Mouse (Mus musculus): ENCODE results near the gene Vwa8. TPM values are rescaled to one million over a fixed set of nuclear protein-coding genes. Genes with fewer than 3 reads are reported as not detected.
"Not testable (repeated sequence)": the region's sequence is repeated elsewhere in the genome, so short reads cannot be mapped to it uniquely, and the experiment has no call there.

The Vwa8 gene
- polyA plus RNA-seq, 1 experiment from 2014 or later: 13.5 TPM

- Histone ChIP-seq H3K4me2 (ENCODE audit: low read depth, low read length) (no peak overlapping the region), H3K27ac (ENCODE audit: low read length) (no peak overlapping the region), H3K9me3 (replicated peaks; ENCODE audit: control insufficient read depth, low read length) (no peaks in the 10 kb centered on the region), H3K27me3 (ENCODE audit: control insufficient read depth, insufficient read depth, low read length) (no peaks in the 10 kb centered on the region), H3K36me3 (ENCODE audit: control insufficient read depth, insufficient read depth, low read length) (no peaks in the 10 kb centered on the region), H3K4me1 (ENCODE audit: control insufficient read depth, insufficient read depth, low read length) (peaks cover 8% of the 10 kb centered on the region), H3K9ac (ENCODE audit: low read length) (no peak overlapping the region), H3K4me3 (replicated peaks; ENCODE audit: low read length) (no peak overlapping the region)
- ATAC-seq (ENCODE audit: insufficient read depth, low FRiP score): no peak
- WGBS: 78% methylated on average over 8 of the region's 8 CpGs
Measured at GRCm38 (mm10) chr14:78987543-78987942, 138.7 kb downstream of the Vwa8 start.

GRCm38 (mm10) chr14:78992456-78992855 is 143.6 kb downstream of the Vwa8 start:
- H3K27ac ChIP-seq (ENCODE audit: low read length): no peak overlapping the region
- no peak overlapping the region for H3K4me3 ChIP-seq (replicated peaks; ENCODE audit: low read length)
- no peak overlapping the region for H3K4me2 ChIP-seq (ENCODE audit: low read depth, low read length)
- 81% methylated on average over 4 of the region's 4 CpGs for WGBS
- no peaks in the 10 kb centered on the region for H3K9me3 ChIP-seq (replicated peaks; ENCODE audit: control insufficient read depth, low read length)
- H3K36me3 ChIP-seq (ENCODE audit: control insufficient read depth, insufficient read depth, low read length): no peaks in the 10 kb centered on the region
- no peak for ATAC-seq (ENCODE audit: insufficient read depth, low FRiP score)
- no peaks in the 10 kb centered on the region for H3K27me3 ChIP-seq (ENCODE audit: control insufficient read depth, insufficient read depth, low read length)
- peaks cover 3% of the 10 kb centered on the region for H3K4me1 ChIP-seq (ENCODE audit: control insufficient read depth, insufficient read depth, low read length)
- H3K9ac ChIP-seq (ENCODE audit: low read length): no peak overlapping the region

GRCm38 (mm10) chr14:78993515-78993914 is 144.7 kb downstream of the Vwa8 start:
- no peaks in the 10 kb centered on the region for H3K4me1 ChIP-seq (ENCODE audit: control insufficient read depth, insufficient read depth, low read length)
- H3K36me3 ChIP-seq (ENCODE audit: control insufficient read depth, insufficient read depth, low read length): no peaks in the 10 kb centered on the region
- H3K27ac ChIP-seq (ENCODE audit: low read length): no peak overlapping the region
- no peak overlapping the region for H3K4me3 ChIP-seq (replicated peaks; ENCODE audit: low read length)
- no peaks in the 10 kb centered on the region for H3K27me3 ChIP-seq (ENCODE audit: control insufficient read depth, insufficient read depth, low read length)
- H3K9me3 ChIP-seq (replicated peaks; ENCODE audit: control insufficient read depth, low read length): no peaks in the 10 kb centered on the region
- no peak overlapping the region for H3K4me2 ChIP-seq (ENCODE audit: low read depth, low read length)
- no peak overlapping the region; the same call in 1 of the 2 replicates for H3K9ac ChIP-seq (ENCODE audit: low read length)
- no peak for ATAC-seq (ENCODE audit: insufficient read depth, low FRiP score)
- 42% methylated on average over 4 of the region's 4 CpGs for WGBS

- no peak overlapping the region for H3K4me3 ChIP-seq (replicated peaks; ENCODE audit: low read length)
Measured at GRCm38 (mm10) chr14:78996359-78996758, 147.5 kb downstream of the Vwa8 start.

GRCm38 (mm10) chr14:79003576-79003975 is 154.7 kb downstream of the Vwa8 start:
- Histone ChIP-seq H3K9me3 (replicated peaks; ENCODE audit: control insufficient read depth, low read length) (no peaks in the 10 kb centered on the region), H3K4me2 (ENCODE audit: low read depth, low read length) (no peak overlapping the region), H3K27me3 (ENCODE audit: control insufficient read depth, insufficient read depth, low read length) (no peaks in the 10 kb centered on the region), H3K36me3 (ENCODE audit: control insufficient read depth, insufficient read depth, low read length) (no peaks in the 10 kb centered on the region), H3K4me3 (replicated peaks; ENCODE audit: low read length) (no peak overlapping the region), H3K27ac (ENCODE audit: low read length) (no peak overlapping the region), H3K9ac (ENCODE audit: low read length) (no peak overlapping the region), H3K4me1 (ENCODE audit: control insufficient read depth, insufficient read depth, low read length) (no peaks in the 10 kb centered on the region)
- no peak for ATAC-seq (ENCODE audit: insufficient read depth, low FRiP score)
- 79% methylated on average over 1 of the region's 1 CpGs for WGBS

More at GRCm38 (mm10) chr14:78996359-78996758, 147.5 kb downstream of the Vwa8 start:
- Histone ChIP-seq H3K9ac (ENCODE audit: low read length) (no peak overlapping the region), H3K27ac (ENCODE audit: low read length) (no peak overlapping the region), H3K36me3 (ENCODE audit: control insufficient read depth, insufficient read depth, low read length) (no peaks in the 10 kb centered on the region), H3K4me2 (ENCODE audit: low read depth, low read length) (no peak overlapping the region), H3K4me1 (ENCODE audit: control insufficient read depth, insufficient read depth, low read length) (no peaks in the 10 kb centered on the region), H3K27me3 (ENCODE audit: control insufficient read depth, insufficient read depth, low read length) (no peaks in the 10 kb centered on the region), H3K9me3 (replicated peaks; ENCODE audit: control insufficient read depth, low read length) (no peaks in the 10 kb centered on the region)
- no peak for ATAC-seq (ENCODE audit: insufficient read depth, low FRiP score)
- WGBS: 80% methylated on average over 2 of the region's 2 CpGs

- not testable (repeated sequence) for H3K4me2 ChIP-seq (ENCODE audit: low read depth, low read length)
Measured at GRCm38 (mm10) chr14:79017710-79018109, 168.9 kb downstream of the Vwa8 start.

GRCm38 (mm10) chr14:79018564-79018963 is 169.7 kb downstream of the Vwa8 start:
- Histone ChIP-seq H3K4me2 (ENCODE audit: low read depth, low read length) (no peak overlapping the region), H3K27me3 (ENCODE audit: control insufficient read depth, insufficient read depth, low read length) (no peaks in the 10 kb centered on the region), H3K4me3 (replicated peaks; ENCODE audit: low read length) (no peak overlapping the region), H3K9ac (ENCODE audit: low read length) (no peak overlapping the region), H3K4me1 (ENCODE audit: control insufficient read depth, insufficient read depth, low read length) (no peaks in the 10 kb centered on the region), H3K27ac (ENCODE audit: low read length) (no peak overlapping the region), H3K36me3 (ENCODE audit: control insufficient read depth, insufficient read depth, low read length) (no peaks in the 10 kb centered on the region), H3K9me3 (replicated peaks; ENCODE audit: control insufficient read depth, low read length) (no peaks in the 10 kb centered on the region)
- no peak for ATAC-seq (ENCODE audit: insufficient read depth, low FRiP score)
- 76% methylated on average over 4 of the region's 4 CpGs for WGBS

More at GRCm38 (mm10) chr14:79017710-79018109, 168.9 kb downstream of the Vwa8 start:
- WGBS: 82% methylated on average over 5 of the region's 5 CpGs
- H3K36me3 ChIP-seq (ENCODE audit: control insufficient read depth, insufficient read depth, low read length); ATAC-seq (ENCODE audit: insufficient read depth, low FRiP score); H3K4me3 ChIP-seq (replicated peaks; ENCODE audit: low read length); H3K27me3 ChIP-seq (ENCODE audit: control insufficient read depth, insufficient read depth, low read length); H3K4me1 ChIP-seq (ENCODE audit: control insufficient read depth, insufficient read depth, low read length); H3K9ac ChIP-seq (ENCODE audit: low read length); H3K9me3 ChIP-seq (replicated peaks; ENCODE audit: control insufficient read depth, low read length); H3K27ac ChIP-seq (ENCODE audit: low read length): not testable (repeated sequence)

GRCm38 (mm10) chr14:79021725-79022124 is 172.9 kb downstream of the Vwa8 start:
- Histone ChIP-seq H3K36me3 (ENCODE audit: control insufficient read depth, insufficient read depth, low read length) (no peaks in the 10 kb centered on the region), H3K27ac (ENCODE audit: low read length) (no peak overlapping the region), H3K4me2 (ENCODE audit: low read depth, low read length) (no peak overlapping the region), H3K4me3 (replicated peaks; ENCODE audit: low read length) (no peak overlapping the region), H3K27me3 (ENCODE audit: control insufficient read depth, insufficient read depth, low read length) (no peaks in the 10 kb centered on the region), H3K9ac (ENCODE audit: low read length) (no peak overlapping the region), H3K4me1 (ENCODE audit: control insufficient read depth, insufficient read depth, low read length) (no peaks in the 10 kb centered on the region), H3K9me3 (replicated peaks; ENCODE audit: control insufficient read depth, low read length) (no peaks in the 10 kb centered on the region)
- 64% methylated on average over 7 of the region's 7 CpGs for WGBS
- no peak for ATAC-seq (ENCODE audit: insufficient read depth, low FRiP score)

- H3K4me1 ChIP-seq (ENCODE audit: control insufficient read depth, insufficient read depth, low read length): 0 out of 2 replicates have a peak, but pooled peaks cover 8% of the 10 kb centered on the region
- no peak overlapping the region for H3K27ac ChIP-seq (ENCODE audit: low read length)
- H3K9ac ChIP-seq (ENCODE audit: low read length): no peak overlapping the region
- no peaks in the 10 kb centered on the region for H3K9me3 ChIP-seq (replicated peaks; ENCODE audit: control insufficient read depth, low read length)
- H3K4me3 ChIP-seq (replicated peaks; ENCODE audit: low read length): no peak overlapping the region
- ATAC-seq (ENCODE audit: insufficient read depth, low FRiP score): no peak
- no peaks in the 10 kb centered on the region for H3K27me3 ChIP-seq (ENCODE audit: control insufficient read depth, insufficient read depth, low read length)
- 62% methylated on average over 3 of the region's 3 CpGs for WGBS
- no peak overlapping the region for H3K4me2 ChIP-seq (ENCODE audit: low read depth, low read length)
- H3K36me3 ChIP-seq (ENCODE audit: control insufficient read depth, insufficient read depth, low read length): no peaks in the 10 kb centered on the region
Measured at GRCm38 (mm10) chr14:79028996-79029575, 180.2 kb downstream of the Vwa8 start.
